Mouse (Mus musculus) liver, adult 2 months (tissue): ENCODE measurements around the gene Gnl2.

Source experiments
- CTCF ChIP-seq: fragments of 200-500 bp; IDR thresholded peaks from 2 replicates; pipeline ENCODE4 v1.5.1; 2011; ENCODE audit warnings: low read depth, low read length, control low read depth
- POLR2A ChIP-seq: fragments of 200-500 bp; IDR thresholded peaks from 2 replicates; pipeline ENCODE4 v1.6.1; 2011; ENCODE audit warnings: low read length, control low read depth; ENCODE audit not compliant: insufficient read depth; ENCODE audit errors: extremely low read depth

GRCm38 (mm10) chr4:124997479-124998147, 18.8 kb upstream of the Gnl2 start:
- TF ChIP-seq CTCF (no peak), POLR2A (no peak)
